Mouse (Mus musculus) stomach, postnatal 0 days (tissue): ENCODE results near the gene Cnga3.

ENCODE experiments used
- CTCF ChIP-seq: IDR thresholded peaks from 2 replicates; pipeline ENCODE4 v1.5.1; 2016; ENCODE audit warnings: antibody characterized with exemption, low read depth, mild to moderate bottlenecking, moderate library complexity
- EP300 ChIP-seq: optimal IDR thresholded peaks from 2 replicates; pipeline ENCODE3; 2016; ENCODE audit warnings: antibody characterized with exemption

GRCm38 (mm10) chr1:37287748-37288147 is 73.5 kb downstream of the Cnga3 start:
- TF ChIP-seq CTCF (no peak), EP300 (no peak)
